Mouse (Mus musculus): Measurements from ENCODE around the gene 4933424G06Rik.
"Not testable (repeated sequence)": the region's sequence is repeated elsewhere in the genome, so short reads cannot be mapped to it uniquely, and the experiment has no call there.

Gene 4933424G06Rik

DNA sequence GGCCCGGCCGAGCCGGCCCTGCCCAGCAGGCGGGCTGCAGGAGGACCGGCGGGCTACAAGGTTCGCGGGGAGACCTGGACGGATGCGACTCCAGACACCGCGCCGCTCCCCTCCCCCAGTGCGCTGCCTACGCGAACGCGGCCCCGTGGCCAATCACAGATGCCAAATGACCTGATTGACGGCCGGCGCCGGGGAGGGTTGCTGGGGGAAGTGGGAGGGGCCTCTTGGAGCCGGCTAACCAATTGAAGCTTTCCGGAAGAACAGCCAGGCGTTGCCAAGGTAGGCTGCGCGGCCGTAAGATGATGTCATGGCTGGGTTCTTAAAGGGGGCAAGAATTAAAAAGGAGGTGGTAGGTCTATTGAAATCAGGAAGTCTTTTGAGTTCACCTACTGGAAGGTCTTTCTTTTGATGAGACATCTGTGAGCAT, at the start of gene 4933424G06Rik:
TSS of gene 4933424G06Rik (plus strand) at position 296 of the 427 bp plus-strand sequence.
- DNase-seq (ENCODE audit: extremely low spot score, low spot score) = peak; percentile 98

DNA sequence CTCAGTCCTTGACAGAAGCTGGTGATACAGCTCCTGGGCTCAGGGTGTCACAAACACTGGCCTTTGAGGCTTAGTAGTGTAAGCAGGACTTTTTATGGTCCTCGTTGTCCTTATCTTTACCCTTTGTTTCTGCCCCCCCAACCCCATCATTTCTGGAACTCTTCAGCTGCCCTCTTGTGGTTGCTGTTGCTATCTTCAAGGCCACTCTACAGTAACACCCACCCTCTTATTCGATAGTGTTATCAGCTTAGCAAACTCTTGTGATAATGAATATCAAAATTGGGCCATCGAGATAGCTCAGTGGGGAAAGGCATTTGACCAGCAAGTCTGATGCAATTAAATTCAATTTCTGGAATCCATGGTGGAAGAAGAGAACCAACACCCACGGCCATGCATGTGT, 45.5 kb upstream of the 4933424G06Rik start:
- DNase-seq (ENCODE audit: extremely low spot score, low spot score) = no peak

DNA sequence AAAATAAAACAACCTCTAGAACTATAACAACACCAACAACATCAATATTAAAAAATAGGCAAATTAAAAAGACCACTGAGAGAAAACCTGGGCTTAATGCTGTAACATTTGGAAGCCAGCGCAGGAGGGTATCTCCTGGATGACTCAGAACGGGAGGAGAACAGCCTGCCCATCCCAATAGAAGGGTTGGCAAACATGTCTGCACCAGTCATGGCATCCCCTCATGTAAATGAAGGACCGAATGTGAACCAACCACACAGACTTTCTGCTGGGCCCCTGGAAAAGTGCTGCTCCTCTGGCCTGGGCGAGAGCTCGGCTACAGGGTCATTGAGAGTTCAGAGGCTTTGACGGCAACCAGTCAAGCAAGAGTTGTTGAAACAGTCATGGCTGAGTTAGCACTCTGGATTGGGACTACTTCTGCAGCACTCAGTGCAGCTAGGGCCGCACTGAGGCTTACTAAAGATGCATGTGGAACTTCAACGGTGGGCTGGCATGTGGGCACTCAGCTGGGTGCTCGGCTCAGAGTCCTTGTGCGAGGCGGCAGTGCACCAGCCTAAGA, 44.7 kb upstream of the 4933424G06Rik start:
- DNase-seq (ENCODE audit: extremely low spot score, low spot score) = no peak

DNA sequence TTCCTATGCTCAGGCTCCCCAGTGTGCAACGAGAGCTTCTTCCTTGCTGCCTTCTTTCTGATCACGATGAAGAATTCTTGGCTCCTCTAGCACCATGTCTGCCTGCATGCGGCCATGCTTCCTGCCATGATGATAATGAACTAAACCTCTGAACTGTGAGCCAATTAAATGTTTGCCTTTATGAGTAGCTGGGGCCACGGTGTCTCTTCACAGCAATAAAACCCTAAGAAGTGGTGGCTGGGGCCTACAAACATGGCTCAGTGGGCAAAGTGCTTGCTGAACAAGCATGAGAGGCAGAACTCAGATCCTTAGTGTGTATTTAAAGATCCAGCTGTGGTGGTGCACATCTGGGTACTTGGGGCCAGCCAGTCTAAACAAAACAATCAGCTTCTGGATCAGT, 44.0 kb upstream of the 4933424G06Rik start:
- DNase-seq (ENCODE audit: extremely low spot score, low spot score) = no peak

DNA sequence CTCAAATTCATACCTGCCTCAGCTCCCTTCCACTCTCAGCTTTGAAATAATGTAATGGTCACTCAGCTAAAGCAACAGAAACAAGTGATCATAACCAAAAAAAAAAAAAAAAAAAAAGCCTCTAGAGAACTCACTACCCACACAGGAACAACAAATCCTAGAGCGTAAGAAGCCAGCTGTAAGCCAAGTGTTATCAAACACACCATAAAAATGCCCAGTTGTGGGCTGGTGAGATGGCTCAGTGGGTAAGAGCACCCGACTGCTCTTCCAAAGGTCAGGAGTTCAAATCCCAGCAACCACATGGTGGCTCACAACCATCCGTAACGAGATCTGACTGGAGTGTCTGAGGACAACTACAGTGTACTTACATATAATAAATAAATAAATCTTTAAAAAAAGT, 41.9 kb upstream of the 4933424G06Rik start:
- not testable (repeated sequence) for DNase-seq (ENCODE audit: extremely low spot score, low spot score)

DNA sequence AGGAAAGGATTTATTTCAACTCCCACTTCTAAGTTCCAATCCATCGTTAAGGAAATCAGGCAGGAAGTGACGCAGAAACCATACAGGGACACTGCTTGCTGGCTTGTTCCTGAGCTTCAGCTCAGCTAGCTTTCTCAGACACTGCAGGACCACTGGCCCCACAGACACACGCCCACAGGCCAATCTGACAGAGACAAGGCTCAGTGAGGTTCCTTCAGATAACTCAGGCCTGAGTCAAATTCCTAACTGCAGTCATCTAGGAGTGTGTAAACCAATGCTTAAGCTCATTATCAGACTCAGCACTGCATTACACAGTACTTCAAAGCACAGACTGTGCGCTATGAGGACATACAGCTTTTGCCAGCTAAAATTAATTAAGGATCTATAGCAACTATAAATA, 39.7 kb upstream of the 4933424G06Rik start:
- no peak for DNase-seq (ENCODE audit: extremely low spot score, low spot score)

DNA sequence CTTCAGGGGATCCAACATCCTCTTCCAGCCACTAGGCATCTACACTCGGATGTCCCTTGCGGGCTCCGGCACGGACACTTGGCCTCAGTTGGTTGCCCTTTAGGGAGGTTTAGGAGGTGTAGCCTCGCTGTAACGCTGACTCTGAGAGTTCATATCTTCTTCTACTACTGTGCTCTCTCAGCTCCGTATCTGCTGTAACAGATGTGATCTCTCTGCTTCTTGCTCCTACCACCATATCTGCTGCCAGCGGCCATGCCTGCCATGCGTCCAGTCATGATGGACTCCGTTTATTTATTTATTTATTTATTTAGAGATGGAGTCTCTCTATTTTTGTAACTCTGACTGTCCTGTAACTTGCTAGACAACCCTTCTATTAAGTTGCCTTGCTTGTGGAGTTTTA, 38.7 kb upstream of the 4933424G06Rik start:
- no peak for DNase-seq (ENCODE audit: extremely low spot score, low spot score)

DNA sequence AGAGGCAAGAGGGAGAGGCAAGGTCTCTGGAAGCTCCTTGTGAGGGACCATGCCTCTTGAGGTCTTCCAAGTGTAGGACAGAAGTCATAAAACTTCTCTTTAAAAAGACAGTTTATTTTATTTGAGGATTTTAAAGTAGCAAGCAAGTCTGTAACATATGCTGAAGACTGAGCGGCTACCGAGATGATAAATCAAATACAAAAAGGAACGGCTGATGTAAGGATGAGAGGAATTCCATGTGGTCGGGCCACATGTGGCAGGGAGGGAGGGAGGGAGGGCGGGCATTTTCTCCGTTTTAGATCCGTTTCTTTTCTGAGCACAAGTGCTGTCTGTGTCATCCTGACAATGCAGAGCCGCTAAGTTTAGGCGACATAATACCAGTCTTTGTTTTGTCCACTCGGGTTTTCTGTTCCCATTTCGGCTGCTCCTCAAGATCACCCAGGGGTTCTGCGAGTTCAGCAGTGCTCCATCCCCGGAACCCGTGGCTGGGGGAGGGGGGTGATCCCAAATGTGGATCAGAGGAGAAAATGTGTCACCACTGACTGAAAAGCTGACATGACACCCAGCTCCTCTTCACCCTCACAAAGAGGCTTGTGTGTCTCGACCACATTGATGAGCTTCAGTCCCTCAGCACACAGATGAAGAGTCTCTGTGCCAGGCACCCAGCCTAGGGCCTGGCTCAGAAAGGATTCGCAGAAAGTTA, 37.1 kb upstream of the 4933424G06Rik start:
- DNase-seq (ENCODE audit: extremely low spot score, low spot score) = peak; percentile 41

DNA sequence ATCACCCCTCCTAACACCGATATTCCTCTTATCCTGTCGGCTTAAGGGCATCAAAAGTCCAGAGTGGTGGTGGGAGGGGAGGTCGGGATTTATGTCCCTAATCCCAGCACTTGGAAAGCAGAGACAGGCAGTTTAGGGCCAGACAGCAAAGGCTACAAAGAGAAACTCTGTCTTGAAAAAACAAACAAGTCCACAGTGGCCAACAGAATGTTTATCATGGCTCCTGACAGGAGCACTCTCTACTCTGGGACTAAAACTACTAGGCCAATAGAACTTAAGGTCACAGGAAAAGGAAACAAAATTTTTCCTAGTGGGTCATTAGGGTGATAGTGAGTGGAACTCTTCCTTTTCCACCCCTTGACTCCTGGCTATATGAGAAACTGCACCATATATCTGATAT, 35.0 kb upstream of the 4933424G06Rik start:
- no peak for DNase-seq (ENCODE audit: extremely low spot score, low spot score)

DNA sequence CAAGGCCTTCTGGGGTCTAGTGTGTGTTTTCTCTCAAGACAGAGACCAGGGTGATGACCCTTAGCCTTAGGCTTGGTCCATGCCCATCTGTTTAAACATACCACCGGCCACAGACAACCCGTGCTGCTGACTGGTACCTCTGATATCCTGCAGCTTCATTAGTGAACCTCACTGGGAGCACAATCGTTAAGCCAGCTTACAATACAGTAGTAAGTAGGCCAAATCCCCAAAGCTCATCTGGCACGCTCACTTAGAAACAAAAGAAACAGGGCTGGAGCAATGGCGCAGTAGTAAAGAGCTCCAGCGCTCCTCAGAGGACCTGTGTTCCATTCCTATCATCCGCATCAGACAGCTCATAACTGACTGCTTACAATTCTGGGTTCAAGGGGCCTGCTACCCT, 29.1 kb upstream of the 4933424G06Rik start:
- DNase-seq (ENCODE audit: extremely low spot score, low spot score) = no peak

DNA sequence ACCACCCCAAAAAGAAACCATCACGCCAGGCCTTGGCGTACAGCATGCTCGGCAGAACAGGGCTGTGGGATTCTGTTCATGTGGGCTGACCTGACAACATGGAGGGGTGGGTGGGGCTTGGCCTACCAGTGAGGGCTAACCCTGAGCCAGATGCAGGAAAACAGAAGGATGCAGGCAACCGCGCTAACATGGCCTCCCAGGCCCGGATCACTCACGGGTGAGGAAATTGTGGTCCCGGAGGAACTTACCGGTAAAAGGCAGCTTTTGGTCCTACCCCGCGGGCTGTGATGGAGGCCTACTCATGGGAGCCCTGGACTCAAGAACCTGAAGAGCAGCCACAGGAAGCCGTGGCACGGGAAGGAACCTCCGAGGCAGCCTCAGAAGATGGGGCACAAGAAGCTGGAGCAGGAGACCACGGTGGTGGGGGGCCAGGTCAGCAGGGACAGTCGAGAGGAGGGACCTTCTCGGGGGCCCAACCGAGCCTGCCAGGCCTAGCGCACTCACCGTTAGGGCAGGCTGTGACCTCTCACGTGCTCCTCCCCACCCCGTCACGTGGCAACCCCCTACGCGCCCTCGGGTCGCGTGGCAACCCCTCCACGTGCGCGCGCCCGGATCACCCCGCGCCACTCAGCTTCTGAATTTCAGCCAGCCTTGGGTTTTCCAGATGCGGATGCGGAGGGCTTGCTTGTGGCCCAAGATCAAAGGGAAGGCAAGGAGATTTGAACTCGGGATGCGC, 27.2 kb upstream of the 4933424G06Rik start, which contains the start of gene Fam178b:
TSS of gene Fam178b (minus strand) at position 564 of the 736 bp plus-strand sequence.
- DNase-seq (ENCODE audit: extremely low spot score, low spot score) = no peak

DNA sequence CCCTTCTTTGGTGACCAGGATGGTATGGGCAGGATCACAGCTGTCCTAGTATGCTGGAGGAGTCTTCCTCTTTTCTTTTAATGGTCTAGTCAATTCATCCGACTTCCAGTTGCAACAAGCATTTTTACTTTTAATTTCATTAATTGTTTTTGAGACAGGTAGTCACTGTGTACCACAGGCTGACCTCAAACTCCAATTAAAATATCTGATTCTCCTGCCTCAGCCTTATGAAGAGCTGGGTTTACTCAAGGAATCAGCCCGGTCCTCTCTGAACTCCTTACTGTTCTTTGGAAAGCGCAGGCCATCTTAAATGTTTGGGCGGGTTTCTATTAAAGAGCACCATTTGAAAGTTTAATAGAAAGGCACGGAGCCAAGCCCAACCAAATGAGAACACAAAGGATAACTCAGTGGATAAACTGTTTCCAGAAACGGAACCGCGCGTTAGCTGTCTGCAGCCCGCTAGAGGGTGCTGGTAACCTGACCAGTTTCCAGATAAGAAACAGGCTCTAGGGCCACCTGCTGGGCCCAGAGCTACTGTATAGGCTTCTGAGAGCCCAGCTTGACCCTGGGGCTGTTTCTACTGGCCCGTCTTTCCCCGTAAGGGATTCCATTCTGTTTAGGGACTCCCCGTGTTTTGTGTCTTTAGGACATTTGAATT, 26.0 kb upstream of the 4933424G06Rik start:
- peak; percentile 72 for DNase-seq (ENCODE audit: extremely low spot score, low spot score)

DNA sequence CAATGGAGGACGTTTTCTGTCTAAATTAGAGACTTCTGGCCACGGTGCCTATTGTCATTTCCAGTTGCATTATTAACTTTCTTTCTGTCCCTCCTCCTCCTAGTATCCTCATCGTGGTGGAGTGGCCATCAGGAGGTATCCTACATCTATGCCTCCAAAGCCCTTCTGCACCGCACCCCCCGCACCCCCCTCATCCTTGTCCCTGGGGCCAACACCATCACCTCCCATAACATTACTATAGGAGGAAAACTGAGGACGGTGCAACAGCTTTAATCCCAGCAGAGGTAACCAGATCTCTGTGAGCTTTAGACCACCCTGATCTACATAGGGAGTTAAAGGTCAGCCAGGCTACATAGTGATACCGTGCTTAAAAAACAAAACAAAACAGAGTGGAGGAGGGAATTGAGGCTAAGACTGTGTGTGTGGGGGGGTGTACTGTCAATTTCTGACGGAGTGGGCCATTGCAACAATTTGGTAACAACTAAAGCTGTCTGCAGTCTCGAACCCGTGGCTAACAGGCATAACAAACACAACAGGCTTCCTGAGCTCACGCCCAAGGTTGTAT, 19.2 kb upstream of the 4933424G06Rik start:
- no peak for DNase-seq (ENCODE audit: extremely low spot score, low spot score)

DNA sequence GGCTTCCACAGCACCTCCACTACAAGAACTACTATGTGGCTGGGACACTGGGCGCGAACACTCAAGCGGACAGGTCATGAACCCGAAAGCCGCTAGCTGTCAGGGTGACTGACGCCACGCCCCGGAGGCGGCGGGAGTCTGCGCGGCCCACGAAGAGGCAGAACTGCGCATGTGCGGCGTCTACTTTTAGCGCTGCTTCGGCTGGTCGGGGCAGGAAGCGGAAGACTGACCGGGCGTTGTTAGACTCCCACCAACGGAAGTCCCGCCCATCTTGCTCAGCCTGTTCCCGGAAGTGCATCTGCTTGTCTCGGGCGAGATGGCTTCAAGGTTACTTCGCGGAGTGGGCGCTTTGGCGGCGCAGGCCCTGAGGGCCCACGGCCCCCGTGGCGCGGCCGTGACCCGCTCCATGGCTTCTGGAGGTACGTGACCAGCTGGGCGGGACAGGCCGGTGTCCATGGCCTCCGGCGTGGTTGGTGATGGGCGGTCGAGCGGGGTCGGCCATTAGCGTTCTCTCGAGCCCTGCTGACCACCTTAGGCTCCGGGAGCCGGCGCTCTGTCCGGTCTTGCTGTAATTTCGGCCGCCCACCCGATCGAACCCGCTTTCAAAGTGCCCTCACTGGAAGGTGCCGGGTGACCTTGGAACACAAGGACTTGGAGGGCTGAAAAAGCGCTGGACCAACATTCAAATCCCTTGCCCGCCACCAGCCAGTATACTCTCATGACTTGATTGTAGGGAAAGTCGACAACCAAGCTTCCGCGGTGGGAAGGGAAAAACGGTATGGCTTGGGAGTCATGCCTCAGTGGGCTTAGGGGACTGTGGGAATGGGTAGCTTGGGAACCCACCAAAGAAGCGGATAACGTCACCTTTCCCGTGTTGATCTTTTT, 18.4 kb upstream of the 4933424G06Rik start, which contains the start of gene Cox5b:
TSS of gene Cox5b (plus strand) at position 179 of the 885 bp plus-strand sequence.
- peak; percentile 98 for DNase-seq (ENCODE audit: extremely low spot score, low spot score)

DNA sequence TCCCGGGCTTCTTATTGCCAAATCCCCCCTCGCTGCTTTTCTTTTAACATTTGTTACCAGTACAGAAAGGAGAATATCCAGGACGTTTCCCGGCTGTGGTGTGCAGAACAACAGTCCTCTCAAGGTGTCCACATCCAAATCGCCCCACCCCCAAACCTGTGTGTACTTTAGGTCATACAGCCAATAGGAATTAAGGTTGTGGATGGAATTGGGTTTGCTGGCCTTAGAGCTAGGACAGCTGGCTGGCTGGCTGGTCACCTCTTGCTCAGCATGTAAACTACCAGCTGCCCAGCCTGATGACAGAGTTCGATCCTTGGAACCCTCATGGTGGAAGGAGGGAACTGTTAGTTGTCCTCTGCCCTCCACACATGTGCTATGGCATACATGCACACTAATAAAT, 15.1 kb upstream of the 4933424G06Rik start:
- DNase-seq (ENCODE audit: extremely low spot score, low spot score) = no peak

DNA sequence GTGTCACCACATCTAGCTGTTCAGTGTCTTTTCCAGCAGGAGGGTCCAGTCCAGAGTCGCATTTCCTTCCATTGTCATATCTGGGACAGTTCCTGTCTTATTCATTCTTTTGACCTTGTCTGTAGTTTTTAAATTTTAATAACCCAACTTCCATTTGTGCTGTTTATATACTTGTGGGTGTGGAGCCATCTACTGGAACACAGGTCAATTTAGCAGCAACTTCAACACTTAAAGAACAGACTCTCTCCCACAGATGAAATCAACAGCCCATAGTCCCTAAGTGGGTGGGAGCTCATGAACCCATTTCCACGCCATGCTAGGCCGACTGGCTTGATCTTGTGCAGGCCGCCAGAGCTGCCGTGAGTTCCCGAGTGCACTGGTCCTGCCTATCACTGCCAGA, 13.5 kb upstream of the 4933424G06Rik start:
- no peak for DNase-seq (ENCODE audit: extremely low spot score, low spot score)

DNA sequence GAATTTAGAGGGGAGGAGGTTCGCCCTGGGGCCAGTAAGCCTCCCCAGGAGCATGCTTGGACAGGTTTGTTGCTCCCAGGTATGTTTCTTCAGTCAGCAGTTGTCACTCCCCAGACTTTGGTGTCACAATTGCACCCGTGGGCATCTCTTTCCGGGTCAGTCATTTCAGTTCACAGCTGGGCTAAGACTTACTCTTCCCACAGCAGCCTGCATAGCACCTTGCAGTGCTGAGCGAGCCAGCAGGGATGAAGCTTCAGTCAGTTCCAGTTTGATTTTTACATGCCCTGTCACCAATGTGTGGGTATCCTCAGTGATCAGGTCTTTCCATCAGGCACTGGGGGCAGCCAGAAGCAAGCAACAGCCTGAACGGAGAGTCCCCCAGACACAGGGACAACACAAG, 12.9 kb upstream of the 4933424G06Rik start:
- DNase-seq (ENCODE audit: extremely low spot score, low spot score) = no peak

DNA sequence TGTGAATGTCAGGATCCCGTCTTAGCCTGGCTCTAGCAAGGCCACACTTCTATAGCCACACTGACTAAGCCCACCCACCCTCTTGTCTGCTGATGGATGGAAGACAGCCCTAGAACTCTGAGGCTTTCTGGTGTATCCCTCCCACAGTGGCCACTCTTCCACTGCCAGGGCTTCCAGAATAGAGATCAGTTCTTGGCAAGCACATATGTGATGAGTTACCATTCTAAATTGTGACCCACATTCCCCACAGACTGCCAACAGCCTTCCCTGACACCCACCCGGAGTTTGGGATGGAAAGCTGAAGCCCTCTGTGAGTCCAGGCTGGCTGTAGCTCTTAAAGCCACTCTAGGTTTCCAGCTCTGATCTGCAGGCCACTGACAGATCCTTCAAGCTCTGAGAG, 2.8 kb upstream of the 4933424G06Rik start:
- no peak for DNase-seq (ENCODE audit: extremely low spot score, low spot score)

DNA sequence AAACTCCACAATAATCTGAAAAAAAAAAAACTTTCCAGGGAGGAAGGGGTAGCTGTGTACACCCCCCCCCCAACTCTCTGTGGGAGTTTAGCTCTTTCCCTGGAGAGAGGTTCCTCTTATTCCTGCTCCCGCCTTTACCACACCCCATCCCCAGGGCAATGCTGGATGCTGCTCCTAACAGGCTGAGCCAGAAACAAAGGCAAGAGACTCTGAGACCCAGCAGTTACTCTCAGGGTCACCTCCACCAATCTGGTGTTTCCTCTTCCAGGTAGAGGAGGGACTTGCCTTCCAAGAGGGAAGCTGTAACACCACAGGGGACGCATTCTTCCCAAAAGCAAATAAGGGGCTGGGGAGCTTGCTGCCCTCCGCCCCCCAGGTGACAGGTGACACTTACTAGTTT, 2.2 kb upstream of the 4933424G06Rik start:
- DNase-seq (ENCODE audit: extremely low spot score, low spot score) = no peak

DNA sequence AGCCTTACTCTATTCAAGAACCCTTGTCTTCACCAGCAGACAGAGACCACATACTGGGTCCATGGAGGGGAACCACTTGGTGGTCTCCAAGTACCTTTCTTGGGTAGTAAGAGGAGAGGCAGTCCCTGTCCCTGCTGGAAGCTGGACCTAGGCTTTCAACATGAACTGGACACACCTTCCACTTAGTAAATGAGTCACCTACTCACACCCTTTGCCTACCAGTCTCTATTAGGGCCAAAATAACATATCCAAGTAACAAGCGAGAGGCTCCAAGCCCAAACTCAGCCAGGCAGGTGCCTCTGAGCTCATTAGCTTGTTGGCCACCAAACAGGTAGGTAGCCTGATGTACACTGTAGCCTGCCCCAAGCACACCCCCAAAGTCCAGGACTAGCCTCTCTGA, 1.3 kb upstream of the 4933424G06Rik start:
- DNase-seq (ENCODE audit: extremely low spot score, low spot score) = no peak
